Mouse (Mus musculus): Measurements from ENCODE around the gene Snx18. TPM values are rescaled to one million over a fixed set of nuclear protein-coding genes. Genes with fewer than 3 reads are reported as not detected.

The Snx18 gene
- polyA plus RNA-seq, 1 experiment: 17.0 TPM

- 85% methylated on average over 7 of the region's 7 CpGs for WGBS
- H3K27ac ChIP-seq (ENCODE audit: insufficient read depth, low read length): no peak overlapping the region
- no peak overlapping the region for H3K4me3 ChIP-seq (replicated peaks; ENCODE audit: insufficient read depth, low read depth, low read length)
- peaks cover 50% of the 10 kb centered on the region for H3K4me1 ChIP-seq (ENCODE audit: control insufficient read depth, insufficient read depth, low read length)
- H3K27me3 ChIP-seq (ENCODE audit: control insufficient read depth, insufficient read depth, low read length): no peaks in the 10 kb centered on the region
- DNase-seq: no peak
- TF ChIP-seq POLR2A (IDR thresholded peaks at IDR 0.05; ENCODE audit: borderline replicate concordance, insufficient read depth, low read length): no peak
- TF ChIP-seq CTCF (IDR thresholded peaks at IDR 0.05; ENCODE audit: borderline replicate concordance, insufficient read depth, low read depth, low read length): no peak
Measured at GRCm38 (mm10) chr13:113607371-113607770, 11.0 kb downstream of the Snx18 start.

- 82% methylated on average over 18 of the region's 18 CpGs for WGBS
- Histone ChIP-seq H3K4me1 (ENCODE audit: control insufficient read depth, insufficient read depth, low read length) (peaks cover 52% of the 10 kb centered on the region), H3K27me3 (ENCODE audit: control insufficient read depth, insufficient read depth, low read length) (no peaks in the 10 kb centered on the region), H3K4me3 (replicated peaks; ENCODE audit: insufficient read depth, low read depth, low read length) (no peak overlapping the region), H3K27ac (ENCODE audit: insufficient read depth, low read length) (no peak overlapping the region)
- peak in 1 of 2 experiments; percentile 15 for DNase-seq
- TF ChIP-seq POLR2A (IDR thresholded peaks at IDR 0.05; ENCODE audit: borderline replicate concordance, insufficient read depth, low read length): no peak
- TF ChIP-seq CTCF (IDR thresholded peaks at IDR 0.05; ENCODE audit: borderline replicate concordance, insufficient read depth, low read depth, low read length): no peak
Measured at GRCm38 (mm10) chr13:113606741-113607358, 11.5 kb downstream of the Snx18 start.

GRCm38 (mm10) chr13:113606131-113606530 lies 12.2 kb downstream of the Snx18 start:
- DNase-seq: no peak

GRCm38 (mm10) chr13:113605693-113606092 lies 12.7 kb downstream of the Snx18 start:
- peaks cover 46% of the 10 kb centered on the region for H3K4me1 ChIP-seq (ENCODE audit: control insufficient read depth, insufficient read depth, low read length)
- TF ChIP-seq POLR2A (IDR thresholded peaks at IDR 0.05; ENCODE audit: borderline replicate concordance, insufficient read depth, low read length): no peak
- TF ChIP-seq CTCF (IDR thresholded peaks at IDR 0.05; ENCODE audit: borderline replicate concordance, insufficient read depth, low read depth, low read length): no peak
- no peak for DNase-seq
- H3K4me3 ChIP-seq (replicated peaks; ENCODE audit: insufficient read depth, low read depth, low read length): no peak overlapping the region
- 92% methylated on average over 10 of the region's 10 CpGs for WGBS
- H3K27ac ChIP-seq (ENCODE audit: insufficient read depth, low read length): no peak overlapping the region
- no peaks in the 10 kb centered on the region for H3K27me3 ChIP-seq (ENCODE audit: control insufficient read depth, insufficient read depth, low read length)

More at GRCm38 (mm10) chr13:113606131-113606530, 12.2 kb downstream of the Snx18 start:
- no peak overlapping the region for H3K27ac ChIP-seq (ENCODE audit: insufficient read depth, low read length)
- 94% methylated on average over 14 of the region's 14 CpGs for WGBS
- H3K4me1 ChIP-seq (ENCODE audit: control insufficient read depth, insufficient read depth, low read length): peaks cover 48% of the 10 kb centered on the region
- H3K27me3 ChIP-seq (ENCODE audit: control insufficient read depth, insufficient read depth, low read length): no peaks in the 10 kb centered on the region
- TF ChIP-seq POLR2A (IDR thresholded peaks at IDR 0.05; ENCODE audit: borderline replicate concordance, insufficient read depth, low read length) (no peak), CTCF (IDR thresholded peaks at IDR 0.05; ENCODE audit: borderline replicate concordance, insufficient read depth, low read depth, low read length) (no peak)
- H3K4me3 ChIP-seq (replicated peaks; ENCODE audit: insufficient read depth, low read depth, low read length): no peak overlapping the region

- Histone ChIP-seq H3K27ac (ENCODE audit: insufficient read depth, low read length) (no peak overlapping the region), H3K4me1 (ENCODE audit: control insufficient read depth, insufficient read depth, low read length) (peaks cover 41% of the 10 kb centered on the region), H3K27me3 (ENCODE audit: control insufficient read depth, insufficient read depth, low read length) (no peaks in the 10 kb centered on the region), H3K4me3 (replicated peaks; ENCODE audit: insufficient read depth, low read depth, low read length) (no peak overlapping the region)
- no peak for DNase-seq
- WGBS: 72% methylated on average over 6 of the region's 6 CpGs
- TF ChIP-seq POLR2A (IDR thresholded peaks at IDR 0.05; ENCODE audit: borderline replicate concordance, insufficient read depth, low read length) (no peak), CTCF (IDR thresholded peaks at IDR 0.05; ENCODE audit: borderline replicate concordance, insufficient read depth, low read depth, low read length) (no peak)
Measured at GRCm38 (mm10) chr13:113604321-113604720, 14.0 kb downstream of the Snx18 start.

- WGBS: 53% methylated on average over 17 of the region's 17 CpGs
- no peaks in the 10 kb centered on the region for H3K27me3 ChIP-seq (ENCODE audit: control insufficient read depth, insufficient read depth, low read length)
- peak; percentile 45 to 49 for DNase-seq
- peaks cover 38% of the 10 kb centered on the region for H3K4me1 ChIP-seq (ENCODE audit: control insufficient read depth, insufficient read depth, low read length)
- H3K27ac ChIP-seq (ENCODE audit: insufficient read depth, low read length): 0 out of 2 replicates have a peak overlapping the region, but pooled peaks have one; percentile 6
- TF ChIP-seq CTCF (IDR thresholded peaks at IDR 0.05; ENCODE audit: borderline replicate concordance, insufficient read depth, low read depth, low read length) (no peak), POLR2A (IDR thresholded peaks at IDR 0.05; ENCODE audit: borderline replicate concordance, insufficient read depth, low read length) (no peak)
- H3K4me3 ChIP-seq (replicated peaks; ENCODE audit: insufficient read depth, low read depth, low read length): no peak overlapping the region
Measured at GRCm38 (mm10) chr13:113602882-113603342, 15.5 kb downstream of the Snx18 start.

GRCm38 (mm10) chr13:113601831-113602604 lies 16.3 kb downstream of the Snx18 start:
- no peak overlapping the region for H3K4me3 ChIP-seq (replicated peaks; ENCODE audit: insufficient read depth, low read depth, low read length)
- DNase-seq: no peak
- peaks cover 46% of the 10 kb centered on the region for H3K4me1 ChIP-seq (ENCODE audit: control insufficient read depth, insufficient read depth, low read length)
- H3K27me3 ChIP-seq (ENCODE audit: control insufficient read depth, insufficient read depth, low read length): no peaks in the 10 kb centered on the region
- 86% methylated on average over 12 of the region's 12 CpGs for WGBS
- TF ChIP-seq CTCF (IDR thresholded peaks at IDR 0.05; ENCODE audit: borderline replicate concordance, insufficient read depth, low read depth, low read length) (no peak), POLR2A (IDR thresholded peaks at IDR 0.05; ENCODE audit: borderline replicate concordance, insufficient read depth, low read length) (no peak)
- no peak overlapping the region for H3K27ac ChIP-seq (ENCODE audit: insufficient read depth, low read length)

All from cerebellum, adult 2 months (tissue).